In genomic region chr19:14534447-14534846, GRCm38 (mm10) we compare ENCODE assay signal across 19 mouse cellular contexts.
DNase-seq lines count a peak whose midpoint lies in the region; ATAC-seq and TF ChIP-seq lines count a peak whose summit lies in the region.
"Had no signal": no experiment of that assay in that cellular context is flagged by ENCODE, and none has a peak within 500 bp of the region (broad histone marks: within the 10 kb centered on the region; RNA-seq: fewer than 3 reads in every experiment).

No protein-coding gene starts in this region.

- no peak for TF ChIP-seq CTCF in CH12.LX (conservative IDR thresholded peaks at IDR 0.05 in 1 of 2, IDR thresholded peaks at IDR 0.05 in 1 of 2; ENCODE audit: low read depth in 2 of 2, low read length in 2 of 2)
- TF ChIP-seq CTCF in thymus, adult 2 months (IDR thresholded peaks at IDR 0.05; ENCODE audit: borderline replicate concordance, control insufficient read depth, extremely low read depth, insufficient read depth, low read length, poor library complexity) = no peak

- in situ Hi-C loops in CH12.LX (cut with MboI; ENCODE audit: low pct_ligation_motif_present, low pct_unique_long_range_greater_than_20kb, low sequenced_read_pairs) = no loop called here

- dilution Hi-C loops in CH12.LX (cut with MboI; ENCODE audit: extremely low pct_ligation_motif_present, extremely low pct_unique_long_range_greater_than_20kb, low sequenced_read_pairs) = no loop called here

- TF ChIP-seq EP300 in CH12.LX (IDR thresholded peaks at IDR 0.05; ENCODE audit: low read length) = 0 out of 2 replicates have a peak, but pooled peaks have one; percentile 13

- TF ChIP-seq POLR2A in CH12.LX (IDR thresholded peaks at IDR 0.05; ENCODE audit: low read depth, low read length) = no peak
- TF ChIP-seq POLR2A in thymus, adult 2 months (IDR thresholded peaks at IDR 0.05; ENCODE audit: control insufficient read depth, extremely low read depth, insufficient read depth, low read length, poor library complexity) = no peak

- peaks cover 2 to 45% of the 10 kb centered on the region in 2 experiments; a peak in 3 of 4 replicates for H3K4me1 ChIP-seq in CH12.LX (ENCODE audit: control insufficient read depth in 1 of 2, insufficient read depth in 2 of 2)
- no peaks in the 10 kb centered on the region for H3K4me1 ChIP-seq in thymus, adult 2 months (replicated peaks; ENCODE audit: control insufficient read depth, insufficient read depth, low read length)
- H3K4me1 ChIP-seq: embryonic facial prominence, embryonic 10.5 days; embryonic facial prominence, embryonic 12.5 days; forebrain, embryonic 13.5 days; forebrain, embryonic 15.5 days had no signal

- H3K27ac ChIP-seq in CH12.LX (ENCODE audit: insufficient read depth, low read depth) = no peak overlapping the region
- H3K27ac ChIP-seq in thymus, adult 2 months (ENCODE audit: control insufficient read depth, insufficient read depth, low read length) = no peak overlapping the region
- H3K27ac ChIP-seq: embryonic facial prominence, embryonic 10.5 days; embryonic facial prominence, embryonic 12.5 days; forebrain, embryonic 13.5 days; forebrain, embryonic 15.5 days had no signal

- peak; percentile 11 for DNase-seq in CD4-positive, CD25-positive, alpha-beta regulatory T cell, adult 2 months (ENCODE audit: low read depth, low spot score)
- no peak for DNase-seq in CH12.LX (ENCODE audit: extremely low read depth)
- DNase-seq in heart, postnatal 14 days = no peak
- DNase-seq in thymus, adult 2 months = no peak
- no peak for DNase-seq in gastrocnemius, postnatal 14 days
- DNase-seq: adrenal gland, adult 8-10 months; adrenal gland, postnatal 14 days; adrenal gland, postnatal 36 days; cerebellum, adult 11-12 months; cerebellum, adult 2 months; cerebellum, adult 9-10 months; cerebellum, postnatal 10 days; cerebellum, postnatal 25 days; forebrain, postnatal 0 days had no signal

- intact Hi-C loops in heart, postnatal 14 days (cut with DNase I) = no loop called here
- intact Hi-C loops in gastrocnemius, postnatal 14 days (cut with DNase I; ENCODE audit: low total_unique reads) = no loop called here

- H3K4me2 ChIP-seq in CH12.LX (ENCODE audit: insufficient read depth, low read depth, poor library complexity, severe bottlenecking) = no peak overlapping the region
- H3K4me2 ChIP-seq: embryonic facial prominence, embryonic 12.5 days; forebrain, embryonic 13.5 days; forebrain, embryonic 15.5 days had no signal

- TF ChIP-seq RAD21 in CH12.LX (IDR thresholded peaks at IDR 0.05; ENCODE audit: low read depth, low read length) = no peak

- H3K9me3 ChIP-seq in CH12.LX (replicated peaks; ENCODE audit: low read length) = no peaks in the 10 kb centered on the region
- H3K9me3 ChIP-seq: embryonic facial prominence, embryonic 10.5 days; embryonic facial prominence, embryonic 12.5 days; forebrain, embryonic 13.5 days; forebrain, embryonic 15.5 days had no signal

- H3K36me3 ChIP-seq in CH12.LX (replicated peaks in 1 of 2; ENCODE audit: control insufficient read depth in 1 of 2, insufficient read depth in 1 of 2, low read length in 1 of 2) = peaks cover 0 to 20% of the 10 kb centered on the region in 2 experiments
- no peaks in the 10 kb centered on the region for H3K36me3 ChIP-seq in thymus, adult 2 months (ENCODE audit: control insufficient read depth, insufficient read depth, low read length)
- H3K36me3 ChIP-seq: embryonic facial prominence, embryonic 12.5 days; forebrain, embryonic 15.5 days had no signal

- H3K9ac ChIP-seq in CH12.LX (ENCODE audit: insufficient read depth, low read depth) = no peak overlapping the region
- H3K9ac ChIP-seq: embryonic facial prominence, embryonic 12.5 days; forebrain, embryonic 13.5 days; forebrain, embryonic 15.5 days; forebrain, postnatal 0 days had no signal

- H3K27me3 ChIP-seq in CH12.LX (replicated peaks) = no peaks in the 10 kb centered on the region
- no peaks in the 10 kb centered on the region for H3K27me3 ChIP-seq in thymus, adult 2 months (ENCODE audit: control insufficient read depth, insufficient read depth, low read length)
- H3K27me3 ChIP-seq: embryonic facial prominence, embryonic 12.5 days; forebrain, embryonic 13.5 days; forebrain, embryonic 15.5 days had no signal

- no peak overlapping the region for H3K4me3 ChIP-seq in CH12.LX (replicated peaks in 1 of 3; ENCODE audit: low read depth in 2 of 3, low read length in 2 of 3, poor library complexity in 1 of 3)
- H3K4me3 ChIP-seq in thymus, adult 2 months (ENCODE audit: control insufficient read depth, insufficient read depth, low read length) = no peak overlapping the region
- H3K4me3 ChIP-seq: embryonic facial prominence, embryonic 10.5 days; embryonic facial prominence, embryonic 12.5 days; forebrain, embryonic 13.5 days; forebrain, embryonic 15.5 days had no signal

- H3K79me2 ChIP-seq in CH12.LX (replicated peaks; ENCODE audit: control insufficient read depth, extremely low read depth, insufficient read depth, poor library complexity, severe bottlenecking) = peaks cover 20% of the 10 kb centered on the region

- peak; percentile 35 for ATAC-seq in inflammation-experienced regulatory T-cells, adult 6 months
- ATAC-seq: forebrain, embryonic 13.5 days; forebrain, embryonic 15.5 days; forebrain, postnatal 0 days had no signal

TF ChIP-seq in CH12.LX, 34 proteins besides CTCF, POLR2A, EP300 and RAD21:
- TF ChIP-seq MAFK (IDR thresholded peaks at IDR 0.05; ENCODE audit: insufficient replicate concordance, low read length) (peak; percentile 52; the same call in 1 of the 2 replicates), SIN3A (IDR thresholded peaks at IDR 0.05; ENCODE audit: low read length) (no peak), MAZ (IDR thresholded peaks at IDR 0.05; ENCODE audit: low read depth, low read length) (no peak), MYC (IDR thresholded peaks at IDR 0.05; ENCODE audit: low read depth, low read length) (no peak), SMC3 (IDR thresholded peaks at IDR 0.05; ENCODE audit: low read depth, low read length) (no peak), HCFC1 (IDR thresholded peaks at IDR 0.05; ENCODE audit: low read depth, low read length) (no peak), BHLHE40 (IDR thresholded peaks at IDR 0.05; ENCODE audit: low read depth, low read length) (0 out of 2 replicates have a peak, but pooled peaks have one; percentile 7), ZMIZ1 (IDR thresholded peaks at IDR 0.05; ENCODE audit: low read depth, low read length) (no peak), UBTF (IDR thresholded peaks at IDR 0.05; ENCODE audit: low read depth, low read length) (no peak), TCF12 (IDR thresholded peaks at IDR 0.05; ENCODE audit: low read depth, low read length) (no peak), CHD1 (IDR thresholded peaks at IDR 0.05; ENCODE audit: low read depth, low read length) (no peak), NRF1 (IDR thresholded peaks at IDR 0.05; ENCODE audit: low read depth, low read length) (no peak), NELFE (IDR thresholded peaks at IDR 0.05; ENCODE audit: low read depth, low read length) (no peak), ZKSCAN1 (IDR thresholded peaks at IDR 0.05; ENCODE audit: borderline replicate concordance, low read depth, low read length) (no peak), USF2 (conservative IDR thresholded peaks at IDR 0.05; ENCODE audit: low read depth, low read length) (no peak)
